Mouse (Mus musculus) liver, embryonic 11.5 days (tissue): Measurements from ENCODE around the gene Stx8. TPM values are rescaled to one million over a fixed set of nuclear protein-coding genes. Genes with fewer than 3 reads are reported as not detected.

Source experiments
- ATAC-seq: fragments of 200-750 bp; cut with Nextera tagmentation; replicated peaks from 2 replicates; pipeline ENCODE4 v1.8.0; 2017; ENCODE audit warnings: moderate number of reproducible peaks, mild to moderate bottlenecking, moderate TSS enrichment, moderate library complexity; ENCODE audit not compliant: low FRiP score
- DNase-seq: peaks from one replicate; pipeline ENCODE4 v3.0.0-alpha.2; 2017; ENCODE audit warnings: low spot score
- H3K27ac ChIP-seq: fragments of 300-500 bp; sonication (generic); 2 replicates; pipeline ENCODE4 v1.5.1; 2014; ENCODE audit warnings: mild to moderate bottlenecking, low read depth, low read length, control low read depth
- H3K27me3 ChIP-seq: fragments of 300-500 bp; sonication (generic); replicated peaks from 2 replicates; pipeline ENCODE4 v1.6.1; 2014; ENCODE audit warnings: low read length, mixed read lengths; ENCODE audit not compliant: control insufficient read depth, insufficient read depth
- H3K36me3 ChIP-seq: fragments of 300-500 bp; sonication (generic); 2 replicates; pipeline ENCODE4 v1.6.1; 2014; ENCODE audit warnings: mild to moderate bottlenecking, low read length, moderate library complexity, mixed read lengths; ENCODE audit not compliant: control insufficient read depth, insufficient read depth
- H3K4me1 ChIP-seq: fragments of 300-500 bp; sonication (generic); replicated peaks from 2 replicates; pipeline ENCODE4 v1.6.1; 2014; ENCODE audit warnings: low read length, mixed read lengths; ENCODE audit not compliant: control insufficient read depth, insufficient read depth
- H3K4me2 ChIP-seq: fragments of 300-500 bp; sonication (generic); 2 replicates; pipeline ENCODE4 v1.6.1; 2014; ENCODE audit warnings: mild to moderate bottlenecking, control low read depth, moderate library complexity
- H3K4me3 ChIP-seq: fragments of 300-500 bp; sonication (generic); 2 replicates; pipeline ENCODE4 v1.5.1; 2014; ENCODE audit warnings: low read depth, low read length, control low read depth
- H3K9ac ChIP-seq: fragments of 300-500 bp; sonication (generic); 2 replicates; pipeline ENCODE4 v1.6.1; 2014; ENCODE audit warnings: low read depth, low read length, control low read depth
- H3K9me3 ChIP-seq: fragments of 300-500 bp; sonication (generic); 2 replicates; pipeline ENCODE4 v1.6.1; 2016; ENCODE audit warnings: low read length, inconsistent platforms, mixed read lengths; ENCODE audit not compliant: control insufficient read depth
- WGBS: fragments of 180-500 bp; shearing (Covaris S2); extraction: QIAGEN DNeasy Blood & Tissue Kit; methylation state at CpG from one replicate; pipeline ENCODE4 v1.1.7; 2014; 5-methylcytosine and 5-hydroxymethylcytosine counted together
- microRNA-seq: library from miRNA; unstranded; fragments of <30 nt; microRNA quantifications from one replicate; pipeline ENCODE4, GENCODE M21; 2017; ENCODE audit warnings: borderline number of aligned reads
- polyA plus RNA-seq: library from polyadenylated mRNA; unstranded; fragments of >200 nt; fragmentation: Nextera tagmentation; extraction: Ambion mirVana; gene quantifications from 2 replicates; pipeline ENCODE4 v1.2.1, GENCODE M21; 2014

Stx8 gene
- polyA plus RNA-seq, 1 experiment from 2014 or later, result 45.8 TPM

GRCm38 (mm10) chr11:68253531-68253930, 287.5 kb downstream of the Stx8 start:
- H3K36me3 ChIP-seq, result no peaks in the 10 kb centered on the region
- no peak overlapping the region for H3K4me2 ChIP-seq
- no peaks in the 10 kb centered on the region for H3K27me3 ChIP-seq
- H3K27ac ChIP-seq, result no peak overlapping the region
- WGBS, result 63% methylated on average over 7 of the region's 7 CpGs
- ATAC-seq (no peak), DNase-seq (no peak)
- H3K9me3 ChIP-seq, result no peaks in the 10 kb centered on the region
- H3K4me1 ChIP-seq, result no peaks in the 10 kb centered on the region
- H3K9ac ChIP-seq, result no peak overlapping the region
- H3K4me3 ChIP-seq, result no peak overlapping the region

Small RNA genes within 50 kb of the gene (microRNA-seq; reads per million reads assigned to microRNA genes)
- not detected for gene Mir6406

Other genes with a start within 250 kb of the Stx8 start
- 0.29 and 0.32 TPM in 2 replicates for gene Glp2r, start 195.0 kb upstream of the Stx8 start, polyA plus RNA-seq
- not detected in 2 replicates for gene Gsg1l2, start 191.6 kb upstream of the Stx8 start, polyA plus RNA-seq
- gene Dhrs7c, start 168.0 kb upstream of the Stx8 start, polyA plus RNA-seq, result not detected in 2 replicates
- 0.13 and 0.16 TPM in 2 replicates for gene Usp43, start 44.0 kb upstream of the Stx8 start, polyA plus RNA-seq
- not detected in 2 replicates for gene Cfap52, start 542 bp upstream of the Stx8 start, polyA plus RNA-seq